Mouse (Mus musculus) MEL (cell line): ENCODE measurements around the gene Rln1. TPM values are rescaled to one million over a fixed set of nuclear protein-coding genes. Genes with fewer than 3 reads are reported as not detected.

Source experiments
- DNase-seq: peaks from one replicate; pipeline ENCODE4 v3.0.0; 2011; ENCODE audit warnings: low read depth, low spot score
- H3K27ac ChIP-seq: 2 replicates; pipeline ENCODE4 v1.5.1; 2012; ENCODE audit warnings: low read depth, mild to moderate bottlenecking, control low read depth, low read length, moderate library complexity; ENCODE audit not compliant: control insufficient read depth
- H3K27me3 ChIP-seq, 2 experiments: fragments of 150-350 bp in 1 of 2; sonication (generic) in 1 of 2; 2 replicates each; pipeline ENCODE4 v1.6.1; 2012; ENCODE audit warnings: low read length in 2 of 2, mild to moderate bottlenecking in 2 of 2, improper control_type of control experiment in 1 of 2, moderate library complexity in 1 of 2; ENCODE audit not compliant: insufficient read depth in 2 of 2, control insufficient read depth in 1 of 2
- H3K36me3 ChIP-seq, 2 experiments: 2 replicates each; pipeline ENCODE4 v1.6.1; 2012 to 2014; ENCODE audit warnings: low read length in 2 of 2, improper control_type of control experiment in 1 of 2, inconsistent platforms in 1 of 2, mild to moderate bottlenecking in 1 of 2; ENCODE audit not compliant: insufficient read depth in 2 of 2, control insufficient read depth in 1 of 2
- H3K4me1 ChIP-seq, 2 experiments: fragments of 150-350 bp in 1 of 2; sonication (generic) in 1 of 2; 2 replicates each; pipeline ENCODE4 v1.6.1; 2012; ENCODE audit warnings: low read length in 2 of 2, improper control_type of control experiment in 1 of 2, mild to moderate bottlenecking in 1 of 2; ENCODE audit not compliant: insufficient read depth in 2 of 2, control insufficient read depth in 1 of 2
- H3K4me3 ChIP-seq, 2 experiments: fragments of 150-350 bp in 1 of 2; sonication (generic) in 1 of 2; 2 replicates each; pipeline ENCODE4 v1.5.1; 2012; ENCODE audit warnings: low read depth in 2 of 2, low read length in 2 of 2, mild to moderate bottlenecking in 2 of 2, moderate library complexity in 2 of 2, control low read depth in 1 of 2, improper control_type of control experiment in 1 of 2; ENCODE audit not compliant: control insufficient read depth in 1 of 2, insufficient read depth in 1 of 2
- H3K79me2 ChIP-seq: 2 replicates; pipeline ENCODE4 v1.6.1; 2012; ENCODE audit warnings: mild to moderate bottlenecking, low read length, moderate library complexity; ENCODE audit not compliant: control insufficient read depth, poor library complexity, insufficient read depth
- H3K9ac ChIP-seq: 2 replicates; pipeline ENCODE4 v1.6.1; 2012; ENCODE audit warnings: low read depth, mild to moderate bottlenecking, control low read depth, low read length, moderate library complexity; ENCODE audit not compliant: control insufficient read depth, poor library complexity, severe bottlenecking
- H3K9me3 ChIP-seq: fragments of 150-350 bp; sonication (generic); replicated peaks from 2 replicates; pipeline ENCODE4 v1.6.1; 2012; ENCODE audit warnings: mild to moderate bottlenecking, low read length, improper control_type of control experiment, moderate library complexity; ENCODE audit not compliant: insufficient read depth
- BHLHE40 ChIP-seq: IDR thresholded peaks from 2 replicates; pipeline ENCODE4 v1.6.1; 2012; ENCODE audit warnings: low read depth, mild to moderate bottlenecking, inconsistent platforms, low read length, improper control_type of control experiment, borderline replicate concordance
- CHD2 ChIP-seq: IDR thresholded peaks from 2 replicates; pipeline ENCODE4 v1.6.1; 2011; ENCODE audit warnings: low read length, improper control_type of control experiment
- CTCF ChIP-seq, 3 experiments: IDR thresholded peaks in 2 of 3; conservative IDR thresholded peaks in 1 of 3; 2 replicates each; pipeline ENCODE4 v1.5.1; 2011 to 2012; ENCODE audit warnings: low read length in 3 of 3, low read depth in 2 of 3, mild to moderate bottlenecking in 2 of 3, improper control_type of control experiment in 1 of 3, inconsistent platforms in 1 of 3, mixed read lengths in 1 of 3, moderate library complexity in 1 of 3; ENCODE audit not compliant: control insufficient read depth in 1 of 3, insufficient read depth in 1 of 3, poor library complexity in 1 of 3, severe bottlenecking in 1 of 3
- GABPA ChIP-seq: IDR thresholded peaks from 2 replicates; pipeline ENCODE4 v1.6.1; 2012; ENCODE audit warnings: low read depth, mild to moderate bottlenecking, inconsistent platforms, low read length, improper control_type of control experiment, moderate library complexity
- HCFC1 ChIP-seq: IDR thresholded peaks from 2 replicates; pipeline ENCODE4 v1.6.1; 2012; ENCODE audit warnings: low read depth, mild to moderate bottlenecking, inconsistent platforms, low read length, improper control_type of control experiment, moderate library complexity
- JUND ChIP-seq: IDR thresholded peaks from 2 replicates; pipeline ENCODE4 v1.6.1; 2011; ENCODE audit warnings: low read depth, mild to moderate bottlenecking, improper control_type of control experiment, low read length
- KAT2A ChIP-seq: conservative IDR thresholded peaks from 2 replicates; pipeline ENCODE4 v1.6.1; 2012; ENCODE audit warnings: low read depth, low read length, improper control_type of control experiment, inconsistent platforms
- MAX ChIP-seq: IDR thresholded peaks from 2 replicates; pipeline ENCODE4 v1.6.1; 2011; ENCODE audit warnings: low read length, improper control_type of control experiment
- MAZ ChIP-seq: IDR thresholded peaks from 2 replicates; pipeline ENCODE4 v1.6.1; 2012; ENCODE audit warnings: low read depth, mild to moderate bottlenecking, inconsistent platforms, low read length, improper control_type of control experiment
- MXI1 ChIP-seq: IDR thresholded peaks from 2 replicates; pipeline ENCODE4 v1.6.1; 2011; ENCODE audit warnings: mild to moderate bottlenecking, low read depth, low read length, improper control_type of control experiment
- MYC ChIP-seq: IDR thresholded peaks from 2 replicates; pipeline ENCODE4 v1.6.1; 2011; ENCODE audit warnings: low read depth, mild to moderate bottlenecking, low read length, improper control_type of control experiment, moderate library complexity
- NELFE ChIP-seq: IDR thresholded peaks from 2 replicates; pipeline ENCODE4 v1.6.1; 2011; ENCODE audit warnings: low read depth, low read length, improper control_type of control experiment
- NRF1 ChIP-seq: IDR thresholded peaks from 2 replicates; pipeline ENCODE4 v1.6.1; 2014; ENCODE audit warnings: low read depth, mild to moderate bottlenecking, inconsistent platforms, low read length, improper control_type of control experiment, moderate library complexity; ENCODE audit not compliant: poor library complexity, insufficient read depth, severe bottlenecking
- POLR2AphosphoS2 ChIP-seq: IDR thresholded peaks from 2 replicates; pipeline ENCODE4 v1.6.1; 2011; ENCODE audit warnings: low read length, improper control_type of control experiment
- RAD21 ChIP-seq: IDR thresholded peaks from 2 replicates; pipeline ENCODE4 v1.6.1; 2011; ENCODE audit warnings: mild to moderate bottlenecking, low read depth, low read length, improper control_type of control experiment
- RCOR1 ChIP-seq: IDR thresholded peaks from 2 replicates; pipeline ENCODE4 v1.6.1; 2012; ENCODE audit warnings: low read depth, mild to moderate bottlenecking, inconsistent platforms, low read length, improper control_type of control experiment
- SMC3 ChIP-seq: IDR thresholded peaks from 2 replicates; pipeline ENCODE4 v1.6.1; 2011; ENCODE audit warnings: low read depth, low read length, improper control_type of control experiment
- TCF12 ChIP-seq: IDR thresholded peaks from 2 replicates; pipeline ENCODE4 v1.6.1; 2014; ENCODE audit warnings: low read depth, mild to moderate bottlenecking, inconsistent platforms, low read length, improper control_type of control experiment, moderate library complexity
- UBTF ChIP-seq: IDR thresholded peaks from 2 replicates; pipeline ENCODE4 v1.6.1; 2012; ENCODE audit warnings: low read depth, mild to moderate bottlenecking, inconsistent platforms, low read length, improper control_type of control experiment, moderate library complexity, borderline replicate concordance; ENCODE audit not compliant: insufficient read depth
- USF1 ChIP-seq: IDR thresholded peaks from 2 replicates; pipeline ENCODE4 v1.6.1; 2014; ENCODE audit warnings: low read depth, mild to moderate bottlenecking, inconsistent platforms, low read length, improper control_type of control experiment, moderate library complexity
- USF2 ChIP-seq, 2 experiments: IDR thresholded peaks; 2 replicates each; pipeline ENCODE4 v1.6.1; 2011 to 2012; ENCODE audit warnings: improper control_type of control experiment in 2 of 2, low read length in 2 of 2, borderline replicate concordance in 1 of 2, inconsistent platforms in 1 of 2, low read depth in 1 of 2, mild to moderate bottlenecking in 1 of 2; ENCODE audit not compliant: insufficient read depth in 1 of 2
- ZC3H11A ChIP-seq: IDR thresholded peaks from 2 replicates; pipeline ENCODE4 v1.6.1; 2012; ENCODE audit warnings: low read depth, mild to moderate bottlenecking, inconsistent platforms, low read length, improper control_type of control experiment
- ZMIZ1 ChIP-seq: IDR thresholded peaks from 2 replicates; pipeline ENCODE4 v1.6.1; 2012; ENCODE audit warnings: low read depth, mild to moderate bottlenecking, inconsistent platforms, low read length, improper control_type of control experiment, moderate library complexity
- ZNF384 ChIP-seq: IDR thresholded peaks from 2 replicates; pipeline ENCODE4 v1.6.1; 2012; ENCODE audit warnings: low read depth, mild to moderate bottlenecking, inconsistent platforms, low read length, improper control_type of control experiment
- polyA plus RNA-seq, 2 experiments: library from polyadenylated mRNA; stranded (reverse) in 1 of 2; unstranded in 1 of 2; fragments of >175 nt in 1 of 2; fragments of >200 nt in 1 of 2; gene quantifications; 2 replicates each; pipeline versions ENCODE4 v1.2.1 to v1.2.4; 2012; ENCODE audit warnings: low replicate concordance in 2 of 2, low read depth in 1 of 2; ENCODE audit not compliant: insufficient read length in 2 of 2, insufficient read depth in 1 of 2, missing spikeins in 1 of 2
- total RNA-seq: library from RNA; depleted of rRNA; stranded (reverse); fragments of 300-350 nt; gene quantifications from 2 replicates; pipeline ENCODE4 v1.2.3, GENCODE M21; 2012

The Rln1 gene
- total and polyA plus RNA-seq, 3 experiments, result 0.04 TPM; not detected in 2

GRCm38 (mm10) chr19:29291532-29291931 lies 42.9 kb downstream of the Rln1 start:
- H3K4me1 ChIP-seq, result peaks cover 2 to 8% of the 10 kb centered on the region in 2 experiments; a peak in 2 of 4 replicates
- TF ChIP-seq NRF1 (no peak), RAD21 (no peak), KAT2A (no peak), TCF12 (no peak), ZMIZ1 (no peak), CHD2 (no peak), HCFC1 (no peak), JUND (no peak), POLR2AphosphoS2 (no peak), NELFE (no peak), USF2 (IDR thresholded peaks at IDR 0.05; ENCODE audit: borderline replicate concordance in 1 of 2, insufficient read depth in 1 of 2, low read depth in 1 of 2, low read length in 2 of 2) (no peak), MYC (no peak), CTCF (IDR thresholded peaks at IDR 0.05 in 2 of 3, conservative IDR thresholded peaks at IDR 0.05 in 1 of 3; ENCODE audit: control insufficient read depth in 1 of 3, insufficient read depth in 1 of 3, low read depth in 2 of 3, low read length in 3 of 3, poor library complexity in 1 of 3, severe bottlenecking in 1 of 3) (no peak), BHLHE40 (no peak), ZNF384 (no peak), MAX (no peak), RCOR1 (no peak), MXI1 (no peak)
- TF ChIP-seq, all 39 proteins: peak for 0
- Histone ChIP-seq H3K79me2 (no peaks in the 10 kb centered on the region), H3K27ac (no peak overlapping the region), H3K9ac (no peak overlapping the region), H3K9me3 (no peaks in the 10 kb centered on the region), H3K27me3 (no peaks in the 10 kb centered on the region), H3K36me3 (peaks cover 10 to 12% of the 10 kb centered on the region in 2 experiments; a peak in 3 of 4 replicates), H3K4me3 (no peak overlapping the region)
- no peak for DNase-seq

GRCm38 (mm10) chr19:29287863-29288262 lies 46.6 kb downstream of the Rln1 start:
- H3K9me3 ChIP-seq, result no peaks in the 10 kb centered on the region
- no peak overlapping the region for H3K27ac ChIP-seq
- no peak overlapping the region for H3K9ac ChIP-seq
- no peaks in the 10 kb centered on the region for H3K79me2 ChIP-seq
- H3K4me3 ChIP-seq, result no peak overlapping the region
- H3K36me3 ChIP-seq, result peaks cover 0 to 23% of the 10 kb centered on the region in 2 experiments; a peak in 2 of 4 replicates
- H3K27me3 ChIP-seq, result no peaks in the 10 kb centered on the region
- DNase-seq, result peak; percentile 49
- H3K4me1 ChIP-seq, result no peaks in the 10 kb centered on the region
- TF ChIP-seq ZC3H11A (no peak), NELFE (no peak), ZNF384 (no peak), SMC3 (peak; percentile 54), RCOR1 (no peak), CTCF (IDR thresholded peaks at IDR 0.05 in 2 of 3, conservative IDR thresholded peaks at IDR 0.05 in 1 of 3; ENCODE audit: control insufficient read depth in 1 of 3, insufficient read depth in 1 of 3, low read depth in 2 of 3, low read length in 3 of 3, poor library complexity in 1 of 3, severe bottlenecking in 1 of 3) (peak; percentile 3 to 52 (median 5); a peak in 2 of 6 replicates), UBTF (no peak), MAZ (no peak), RAD21 (peak; percentile 48), KAT2A (no peak), USF1 (no peak), TCF12 (no peak), GABPA (no peak)
